Mouse (Mus musculus): ENCODE measurements around the gene Nrxn3. TPM values are rescaled to one million over a fixed set of nuclear protein-coding genes. Genes with fewer than 3 reads are reported as not detected.

Nrxn3 gene
- polyA plus RNA-seq, 1 experiment: 5.4 TPM

DNA sequence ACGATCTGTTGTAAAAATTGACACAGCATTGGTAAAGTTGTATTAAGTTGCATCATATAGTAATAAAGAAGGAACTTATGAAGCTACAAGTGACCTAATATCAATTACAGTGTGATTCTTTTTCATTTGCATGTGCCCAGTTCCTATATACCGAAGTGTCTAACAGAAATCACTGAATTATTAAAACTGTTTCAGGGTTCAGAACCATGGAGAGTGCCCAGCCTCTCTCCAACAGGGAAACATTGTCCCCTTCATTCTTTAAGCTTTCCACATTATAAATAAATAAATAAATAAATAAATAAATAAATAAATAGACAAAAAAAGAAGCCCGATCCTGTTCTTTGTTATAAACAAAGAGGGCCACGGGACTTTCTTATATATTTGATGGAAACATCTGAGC, 140.4 kb downstream of the Nrxn3 start:
- Histone ChIP-seq H3K27ac (ENCODE audit: control insufficient read depth, insufficient read depth, low read depth, low read length) (no peak overlapping the region), H3K4me3 (ENCODE audit: control insufficient read depth, low read depth, low read length) (no peak overlapping the region), H3K27me3 (ENCODE audit: control insufficient read depth, insufficient read depth, low read length) (no peaks in the 10 kb centered on the region), H3K4me1 (ENCODE audit: control insufficient read depth, insufficient read depth, low read length) (no peaks in the 10 kb centered on the region), H3K36me3 (ENCODE audit: control insufficient read depth, insufficient read depth, low read length) (no peaks in the 10 kb centered on the region)
- TF ChIP-seq POLR2A (IDR thresholded peaks at IDR 0.05; ENCODE audit: control insufficient read depth, low read depth, low read length) (no peak), CTCF (IDR thresholded peaks at IDR 0.05; ENCODE audit: control insufficient read depth, insufficient read depth, insufficient replicate concordance, low read depth, low read length) (no peak)

DNA sequence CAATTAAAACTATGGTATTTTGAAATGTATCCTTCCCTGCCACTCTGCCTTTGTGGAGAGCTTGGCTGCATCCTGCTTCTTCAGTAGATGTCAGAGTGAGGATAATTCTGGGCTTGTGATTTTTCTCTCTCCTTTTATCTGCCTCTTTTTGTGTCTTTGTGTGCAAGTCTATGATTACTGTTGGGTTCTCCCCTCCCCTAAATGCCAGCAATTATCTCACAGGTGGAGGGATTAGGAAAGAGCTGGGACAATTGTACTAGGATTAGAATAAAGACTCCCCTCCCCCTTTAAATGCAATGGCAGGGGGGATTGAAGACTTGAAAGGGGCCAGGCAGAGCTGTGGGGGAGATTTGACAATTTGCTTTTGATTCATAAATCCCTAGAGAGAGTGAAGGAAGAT, 145.6 kb downstream of the Nrxn3 start:
- no peaks in the 10 kb centered on the region for H3K36me3 ChIP-seq (ENCODE audit: control insufficient read depth, insufficient read depth, low read length)
- TF ChIP-seq POLR2A (IDR thresholded peaks at IDR 0.05; ENCODE audit: control insufficient read depth, low read depth, low read length) (no peak), CTCF (IDR thresholded peaks at IDR 0.05; ENCODE audit: control insufficient read depth, insufficient read depth, insufficient replicate concordance, low read depth, low read length) (no peak)
- H3K27ac ChIP-seq (ENCODE audit: control insufficient read depth, insufficient read depth, low read depth, low read length): no peak overlapping the region
- H3K27me3 ChIP-seq (ENCODE audit: control insufficient read depth, insufficient read depth, low read length): no peaks in the 10 kb centered on the region
- no peak overlapping the region for H3K4me3 ChIP-seq (ENCODE audit: control insufficient read depth, low read depth, low read length)
- H3K4me1 ChIP-seq (ENCODE audit: control insufficient read depth, insufficient read depth, low read length): no peaks in the 10 kb centered on the region

DNA sequence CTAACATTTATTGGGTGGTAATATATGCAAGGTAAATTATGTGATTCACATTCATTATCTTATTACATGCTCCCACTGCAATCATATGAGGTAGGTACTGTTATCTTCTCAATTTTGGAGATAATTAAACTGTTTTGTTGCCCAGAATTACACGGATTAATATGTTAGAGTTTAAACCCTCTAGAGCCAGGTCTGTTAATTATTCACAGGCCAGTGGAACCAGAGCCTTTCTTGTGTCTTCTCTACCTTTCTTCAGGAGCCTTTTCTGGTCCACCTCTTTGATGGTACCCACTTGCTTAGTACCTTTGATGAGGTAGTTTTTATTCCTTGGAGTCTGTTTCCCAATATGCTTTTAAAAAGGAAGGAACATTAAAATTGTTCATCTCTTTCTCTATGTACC, 174.7 kb downstream of the Nrxn3 start:
- no peak for TF ChIP-seq POLR2A (IDR thresholded peaks at IDR 0.05; ENCODE audit: control insufficient read depth, low read depth, low read length)
- no peak for TF ChIP-seq CTCF (IDR thresholded peaks at IDR 0.05; ENCODE audit: control insufficient read depth, insufficient read depth, insufficient replicate concordance, low read depth, low read length)
- no peaks in the 10 kb centered on the region for H3K36me3 ChIP-seq (ENCODE audit: control insufficient read depth, insufficient read depth, low read length)
- no peaks in the 10 kb centered on the region for H3K27me3 ChIP-seq (ENCODE audit: control insufficient read depth, insufficient read depth, low read length)
- H3K4me1 ChIP-seq (ENCODE audit: control insufficient read depth, insufficient read depth, low read length): no peaks in the 10 kb centered on the region
- no peak overlapping the region for H3K27ac ChIP-seq (ENCODE audit: control insufficient read depth, insufficient read depth, low read depth, low read length)
- no peak overlapping the region for H3K4me3 ChIP-seq (ENCODE audit: control insufficient read depth, low read depth, low read length)

DNA sequence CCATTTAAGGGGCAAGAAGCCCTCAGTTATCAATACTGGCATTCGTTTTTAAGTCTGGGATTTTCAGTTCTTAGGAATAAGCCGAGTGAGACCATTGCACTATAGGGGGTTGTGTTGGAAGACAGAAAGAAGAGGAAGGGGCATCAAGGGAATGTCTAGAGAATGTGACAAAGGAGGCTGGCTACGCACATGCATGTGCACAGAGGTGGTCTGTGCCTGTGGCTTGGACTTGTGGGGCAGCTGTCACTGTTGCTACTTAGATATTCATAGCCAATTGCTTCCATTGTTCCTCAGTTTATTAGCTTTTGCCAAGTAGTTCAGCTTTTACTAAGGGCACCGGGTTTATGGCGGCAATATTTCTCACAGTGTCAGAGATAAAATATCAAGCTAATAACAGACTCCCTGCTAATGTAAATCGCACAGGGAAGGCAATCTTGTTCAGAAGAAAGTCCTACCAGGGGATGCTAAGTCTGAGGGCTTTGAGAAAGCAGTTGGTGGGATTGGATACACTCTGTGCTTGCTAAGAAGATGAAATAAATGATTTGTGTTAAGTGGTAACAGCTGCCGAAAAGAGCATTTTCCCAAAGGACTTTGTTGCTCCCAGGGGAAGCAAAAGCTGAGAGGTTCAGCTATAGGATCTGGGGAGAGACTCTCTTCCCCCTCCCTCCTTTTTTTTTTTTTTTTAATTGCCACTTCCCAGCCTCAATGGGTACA, 177.5 kb downstream of the Nrxn3 start:
- H3K27ac ChIP-seq (ENCODE audit: control insufficient read depth, insufficient read depth, low read depth, low read length): no peak overlapping the region
- H3K4me1 ChIP-seq (ENCODE audit: control insufficient read depth, insufficient read depth, low read length): no peaks in the 10 kb centered on the region
- H3K27me3 ChIP-seq (ENCODE audit: control insufficient read depth, insufficient read depth, low read length): no peaks in the 10 kb centered on the region
- TF ChIP-seq POLR2A (IDR thresholded peaks at IDR 0.05; ENCODE audit: control insufficient read depth, low read depth, low read length) (no peak), CTCF (IDR thresholded peaks at IDR 0.05; ENCODE audit: control insufficient read depth, insufficient read depth, insufficient replicate concordance, low read depth, low read length) (no peak)
- no peaks in the 10 kb centered on the region for H3K36me3 ChIP-seq (ENCODE audit: control insufficient read depth, insufficient read depth, low read length)
- no peak overlapping the region for H3K4me3 ChIP-seq (ENCODE audit: control insufficient read depth, low read depth, low read length)

DNA sequence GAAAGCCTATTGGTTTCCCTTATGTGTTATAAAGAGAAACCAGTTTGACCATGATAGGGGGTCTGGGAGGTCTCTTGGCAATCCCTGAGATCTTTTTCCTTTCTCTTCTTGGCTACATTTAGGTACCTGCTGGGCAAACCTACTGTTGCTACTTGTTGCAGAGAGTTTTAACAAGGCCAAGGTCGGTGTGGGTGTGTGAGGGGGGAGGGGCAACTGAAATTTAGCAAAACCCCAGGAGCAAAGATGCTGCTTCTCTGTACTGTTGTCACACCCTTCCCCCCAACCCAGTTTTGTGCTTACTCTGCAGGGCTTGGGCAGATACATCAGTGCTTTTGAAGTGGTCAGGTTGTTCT, 178.0 kb downstream of the Nrxn3 start:
- Histone ChIP-seq H3K4me1 (ENCODE audit: control insufficient read depth, insufficient read depth, low read length) (no peaks in the 10 kb centered on the region), H3K27ac (ENCODE audit: control insufficient read depth, insufficient read depth, low read depth, low read length) (no peak overlapping the region), H3K27me3 (ENCODE audit: control insufficient read depth, insufficient read depth, low read length) (no peaks in the 10 kb centered on the region), H3K4me3 (ENCODE audit: control insufficient read depth, low read depth, low read length) (no peak overlapping the region), H3K36me3 (ENCODE audit: control insufficient read depth, insufficient read depth, low read length) (no peaks in the 10 kb centered on the region)
- TF ChIP-seq POLR2A (IDR thresholded peaks at IDR 0.05; ENCODE audit: control insufficient read depth, low read depth, low read length): no peak
- no peak for TF ChIP-seq CTCF (IDR thresholded peaks at IDR 0.05; ENCODE audit: control insufficient read depth, insufficient read depth, insufficient replicate concordance, low read depth, low read length)

DNA sequence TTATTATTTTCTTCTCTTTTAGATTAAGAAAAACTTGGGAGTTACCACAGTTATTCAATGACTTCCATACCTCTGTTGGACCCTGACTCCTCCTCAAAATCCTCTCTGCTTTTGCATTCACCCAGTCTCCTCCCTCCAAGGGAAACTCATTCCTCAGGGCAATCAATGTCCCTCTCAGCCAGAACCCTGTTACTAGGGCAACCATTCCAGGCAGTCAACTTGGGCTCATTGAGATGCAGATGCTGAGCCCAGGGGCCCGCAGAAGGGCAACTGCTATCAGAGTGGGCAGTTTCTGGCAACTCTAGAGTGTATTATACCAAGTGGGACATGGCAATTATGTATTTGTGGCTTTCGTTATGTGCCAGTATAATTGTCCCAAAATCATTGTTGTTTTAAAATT, 188.1 kb downstream of the Nrxn3 start:
- no peak overlapping the region for H3K27ac ChIP-seq (ENCODE audit: control insufficient read depth, insufficient read depth, low read depth, low read length)
- H3K4me1 ChIP-seq (ENCODE audit: control insufficient read depth, insufficient read depth, low read length): no peaks in the 10 kb centered on the region
- H3K4me3 ChIP-seq (ENCODE audit: control insufficient read depth, low read depth, low read length): no peak overlapping the region
- no peak for TF ChIP-seq CTCF (IDR thresholded peaks at IDR 0.05; ENCODE audit: control insufficient read depth, insufficient read depth, insufficient replicate concordance, low read depth, low read length)
- no peak for TF ChIP-seq POLR2A (IDR thresholded peaks at IDR 0.05; ENCODE audit: control insufficient read depth, low read depth, low read length)
- H3K27me3 ChIP-seq (ENCODE audit: control insufficient read depth, insufficient read depth, low read length): no peaks in the 10 kb centered on the region
- H3K36me3 ChIP-seq (ENCODE audit: control insufficient read depth, insufficient read depth, low read length): no peaks in the 10 kb centered on the region

DNA sequence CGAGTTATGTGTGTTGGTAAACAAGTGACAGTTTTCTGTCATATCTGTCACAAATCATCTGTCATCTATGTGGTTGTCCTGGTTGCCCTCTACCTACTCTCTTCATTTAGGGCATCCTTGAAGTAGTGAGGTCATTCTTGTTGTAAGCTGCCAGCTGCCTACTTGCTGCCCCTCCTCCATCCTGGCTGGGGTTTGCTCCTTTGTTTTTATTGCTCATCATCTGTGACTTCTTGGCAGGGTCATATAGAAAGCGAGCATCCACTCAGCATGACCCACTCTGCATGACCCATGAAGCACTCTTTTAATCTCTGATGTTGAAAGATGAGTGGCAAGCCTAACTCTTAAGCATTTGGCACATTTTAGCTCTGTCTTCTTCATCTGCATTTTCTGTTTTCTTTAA, 194.1 kb downstream of the Nrxn3 start:
- Histone ChIP-seq H3K36me3 (ENCODE audit: control insufficient read depth, insufficient read depth, low read length) (no peaks in the 10 kb centered on the region), H3K4me1 (ENCODE audit: control insufficient read depth, insufficient read depth, low read length) (no peaks in the 10 kb centered on the region), H3K4me3 (ENCODE audit: control insufficient read depth, low read depth, low read length) (no peak overlapping the region), H3K27ac (ENCODE audit: control insufficient read depth, insufficient read depth, low read depth, low read length) (no peak overlapping the region), H3K27me3 (ENCODE audit: control insufficient read depth, insufficient read depth, low read length) (no peaks in the 10 kb centered on the region)
- TF ChIP-seq POLR2A (IDR thresholded peaks at IDR 0.05; ENCODE audit: control insufficient read depth, low read depth, low read length): no peak
- TF ChIP-seq CTCF (IDR thresholded peaks at IDR 0.05; ENCODE audit: control insufficient read depth, insufficient read depth, insufficient replicate concordance, low read depth, low read length): no peak
